Mouse (Mus musculus): ENCODE data around the gene Lrp4.

Gene Lrp4

DNA sequence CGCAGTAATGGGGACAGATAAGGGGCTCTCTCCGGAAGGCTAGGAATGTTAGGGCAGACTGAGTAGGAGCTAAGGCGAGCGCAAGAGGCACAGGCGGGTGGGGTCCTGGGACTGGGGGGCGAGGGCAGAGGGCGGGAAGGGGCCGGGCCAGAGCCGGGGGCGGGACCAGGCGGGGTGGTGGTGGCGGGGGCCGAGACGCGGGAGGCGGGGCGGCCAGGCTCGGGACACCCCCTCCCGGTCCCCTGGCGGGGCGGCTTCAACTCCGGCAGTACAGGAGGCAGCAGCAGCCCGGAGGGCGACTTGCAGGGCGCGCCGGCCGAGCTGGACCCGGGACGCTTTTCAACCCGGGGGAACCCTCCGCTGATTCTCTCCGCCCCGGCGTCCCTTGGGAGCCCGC lies at the start of gene Lrp4:
Gene Lrp4, plus strand, starts transcription at position 253 of the 397 bp plus-strand sequence.
- DNase-seq (ENCODE audit: low read depth, low spot score) = no peak

DNA sequence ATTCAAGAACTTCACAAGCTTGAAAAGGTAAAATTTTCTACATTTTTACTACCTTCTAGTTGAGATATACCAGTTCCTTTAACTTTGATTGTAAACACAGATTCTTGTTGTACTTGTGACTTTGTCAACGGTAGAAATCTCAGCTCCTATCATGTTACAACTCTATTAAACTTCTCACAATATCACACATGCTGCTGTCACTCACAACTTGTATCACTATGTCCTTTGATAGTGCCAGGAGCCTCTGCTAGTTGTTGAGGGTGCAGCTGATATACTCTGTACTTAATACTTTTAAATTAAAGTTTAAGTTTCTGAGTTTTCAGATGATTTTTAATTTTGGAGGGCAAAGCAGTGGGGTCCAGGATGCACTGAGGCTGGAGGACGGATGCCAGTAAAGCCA lies 49.3 kb upstream of the Lrp4 start:
- DNase-seq (ENCODE audit: low read depth, low spot score) = no peak

DNA sequence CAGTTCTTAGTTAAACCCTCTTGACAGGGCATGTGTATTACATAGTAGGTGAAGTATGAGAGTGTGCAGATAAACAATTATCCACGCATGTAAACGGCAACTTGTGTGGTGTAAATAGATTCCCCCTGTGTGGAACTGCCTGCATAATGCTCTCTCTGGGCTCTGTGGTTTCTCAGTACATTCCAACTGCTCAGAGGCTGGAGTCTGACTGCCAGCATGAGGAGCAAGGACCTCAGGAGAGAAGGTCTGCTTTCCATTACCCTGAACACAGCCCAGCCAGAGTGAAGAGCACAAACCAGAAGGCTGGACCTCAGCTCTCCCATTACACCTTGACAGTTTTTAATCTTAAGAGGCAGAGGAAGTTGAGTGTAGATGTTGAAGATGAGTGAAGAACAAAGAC lies 45.8 kb upstream of the Lrp4 start:
- DNase-seq (ENCODE audit: low read depth, low spot score) = no peak

DNA sequence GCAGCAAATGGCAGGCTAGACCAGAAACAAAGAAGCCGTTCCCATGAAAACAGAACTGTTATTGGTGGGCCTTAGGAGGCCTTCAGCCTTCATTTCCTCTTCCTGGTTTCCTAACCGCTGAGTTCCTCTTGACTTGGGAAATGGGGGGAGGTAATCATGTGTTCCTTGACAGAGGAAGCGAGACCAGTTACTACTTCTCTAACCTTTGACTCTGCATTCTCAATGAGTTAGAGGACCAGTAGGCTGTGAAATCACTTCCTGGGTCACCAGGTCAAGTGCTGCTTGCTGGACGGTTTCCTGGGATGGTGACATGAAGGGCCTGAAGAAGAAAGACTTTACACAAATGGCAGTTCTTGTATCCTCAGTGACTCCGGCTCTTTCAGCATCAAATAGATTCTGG lies 45.0 kb upstream of the Lrp4 start:
- no peak for DNase-seq (ENCODE audit: low read depth, low spot score)

DNA sequence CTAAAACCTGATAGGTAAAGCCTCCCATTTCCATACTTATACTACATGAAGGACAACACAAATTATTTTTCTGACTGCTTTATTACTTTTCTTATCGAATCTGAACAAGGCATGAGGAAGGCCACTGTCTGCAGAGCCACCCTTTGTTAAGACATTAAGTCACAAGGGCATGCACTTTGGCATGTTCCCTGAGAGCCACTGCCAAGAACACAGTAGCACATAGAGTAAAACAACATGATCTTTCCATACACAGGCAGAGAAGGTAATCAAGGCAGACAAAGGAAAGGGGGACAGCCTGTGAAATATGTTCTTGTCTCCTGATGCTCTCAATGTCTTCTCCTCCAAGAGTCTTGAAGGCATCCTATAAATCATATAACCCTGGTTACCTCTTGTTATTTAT lies 43.5 kb upstream of the Lrp4 start:
- no peak for DNase-seq (ENCODE audit: low read depth, low spot score)

DNA sequence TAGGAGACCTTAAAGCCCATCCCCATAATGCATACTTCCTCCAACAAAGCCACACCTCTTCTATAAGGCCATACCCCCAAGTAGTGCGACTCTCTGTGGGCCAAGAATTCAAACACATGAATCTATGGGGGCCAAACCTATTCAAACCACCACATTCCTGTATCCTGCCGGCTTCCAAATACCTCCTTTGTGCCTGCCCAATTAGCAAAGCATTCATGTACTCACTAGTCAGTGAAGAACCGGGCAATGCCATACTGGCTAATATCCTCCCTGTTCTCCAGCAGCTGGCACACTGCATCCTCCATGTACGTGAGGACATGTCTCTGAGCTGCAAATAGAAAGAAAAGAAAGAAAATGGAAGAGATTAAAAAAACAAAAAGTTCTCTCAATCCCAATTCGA lies 35.7 kb upstream of the Lrp4 start:
- no peak for DNase-seq (ENCODE audit: low read depth, low spot score)

DNA sequence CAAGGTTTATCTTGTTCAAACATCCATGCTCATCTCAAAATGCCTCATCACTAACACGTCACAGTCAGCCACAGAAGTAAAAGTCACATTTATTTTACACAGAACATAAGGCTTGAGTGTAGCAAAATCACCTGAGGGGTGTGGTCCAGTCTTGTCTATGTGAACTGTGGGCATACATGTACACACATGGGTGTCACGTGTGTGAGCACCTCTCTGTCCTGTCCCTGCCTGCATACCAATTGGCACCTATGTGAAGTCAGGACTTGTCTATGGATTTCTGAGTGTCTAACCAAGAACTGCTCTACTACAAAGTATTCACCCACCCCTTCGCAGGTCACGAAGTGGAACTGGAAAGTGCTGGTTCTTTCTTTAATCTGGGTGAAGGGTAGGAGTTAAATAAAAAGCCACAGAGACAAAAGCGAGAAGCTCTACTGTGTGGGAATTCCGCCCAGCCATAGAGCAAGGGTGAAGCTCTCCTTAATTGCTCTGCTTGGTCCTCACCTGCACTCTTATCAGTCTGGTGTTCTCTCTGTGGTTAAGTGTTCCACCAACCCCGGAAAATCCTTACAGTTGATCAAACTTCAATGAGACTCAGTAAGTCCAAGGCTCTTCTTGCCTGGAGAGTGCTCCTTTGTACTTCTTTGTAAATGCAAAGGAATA lies 33.1 kb upstream of the Lrp4 start:
- DNase-seq (ENCODE audit: low read depth, low spot score) = no peak

DNA sequence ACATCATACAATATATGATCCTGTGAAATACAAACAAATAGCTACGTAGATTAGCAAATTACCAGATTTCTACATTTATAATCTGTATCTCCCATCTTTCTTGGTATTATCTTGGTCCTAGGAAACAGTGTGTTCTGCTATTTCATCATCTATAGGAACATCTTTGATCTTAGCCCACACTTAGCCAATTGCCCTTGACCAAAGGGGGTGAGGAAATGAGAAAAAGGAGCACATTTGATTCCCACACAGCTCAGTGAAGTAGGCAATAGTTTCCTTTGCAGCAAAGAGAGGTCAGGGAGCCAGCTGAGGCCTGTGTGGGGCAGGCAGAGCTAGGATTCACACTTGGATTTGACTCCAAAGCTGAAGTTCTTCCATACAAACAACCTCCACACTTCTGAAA lies 31.0 kb upstream of the Lrp4 start:
- DNase-seq (ENCODE audit: low read depth, low spot score) = no peak

DNA sequence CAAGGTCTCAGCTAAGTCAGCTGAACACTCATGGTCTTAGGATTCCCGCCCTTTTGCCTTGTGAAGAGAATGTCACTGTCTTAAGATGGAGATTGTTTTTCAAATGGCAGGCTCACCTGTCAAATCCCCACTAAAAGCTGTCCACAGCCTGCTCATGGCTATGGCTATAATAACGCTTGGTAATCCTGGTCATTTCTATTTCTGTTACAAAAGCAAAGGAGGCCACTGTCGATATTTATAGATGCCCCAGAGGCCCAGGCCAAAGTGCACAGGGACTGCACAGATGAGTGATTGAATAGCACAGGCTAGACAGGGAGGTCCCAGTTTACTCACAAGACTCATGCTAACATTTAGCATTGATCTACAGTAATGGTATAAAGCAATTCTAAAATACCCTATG lies 28.2 kb upstream of the Lrp4 start:
- DNase-seq (ENCODE audit: low read depth, low spot score) = no peak

DNA sequence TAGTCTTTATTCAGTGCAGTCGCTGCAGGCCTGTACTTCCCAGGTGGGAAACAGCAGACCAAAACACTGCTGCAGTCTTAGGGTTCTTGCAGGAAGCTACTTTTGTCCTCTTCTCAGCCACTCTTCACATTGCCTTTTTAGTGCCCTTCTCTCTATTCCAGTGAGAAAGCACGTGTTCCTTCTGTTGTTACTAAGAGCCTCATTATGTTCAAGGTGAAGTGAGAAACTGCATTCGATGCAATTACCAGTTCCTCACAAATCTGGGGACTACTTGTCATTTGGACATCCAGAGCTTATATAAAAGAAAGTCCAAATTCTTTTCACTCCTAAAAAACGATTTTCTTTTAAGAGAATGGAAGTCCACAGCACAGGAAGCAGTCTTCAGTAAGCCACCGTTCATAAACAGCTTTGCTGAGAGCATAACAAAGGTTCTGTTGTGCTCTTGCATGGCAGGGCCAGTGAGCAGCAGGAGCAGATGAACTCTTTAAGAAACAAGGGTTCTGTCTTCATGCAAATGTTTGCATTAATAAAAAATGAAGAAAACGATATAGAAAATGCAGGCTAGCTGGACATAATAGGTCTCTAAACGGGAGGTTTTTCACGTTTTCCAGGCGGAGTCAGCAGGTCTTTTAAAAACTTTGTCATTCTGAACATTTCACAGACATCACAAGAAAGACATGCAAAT lies 27.3 kb upstream of the Lrp4 start:
- DNase-seq (ENCODE audit: low read depth, low spot score) = no peak

DNA sequence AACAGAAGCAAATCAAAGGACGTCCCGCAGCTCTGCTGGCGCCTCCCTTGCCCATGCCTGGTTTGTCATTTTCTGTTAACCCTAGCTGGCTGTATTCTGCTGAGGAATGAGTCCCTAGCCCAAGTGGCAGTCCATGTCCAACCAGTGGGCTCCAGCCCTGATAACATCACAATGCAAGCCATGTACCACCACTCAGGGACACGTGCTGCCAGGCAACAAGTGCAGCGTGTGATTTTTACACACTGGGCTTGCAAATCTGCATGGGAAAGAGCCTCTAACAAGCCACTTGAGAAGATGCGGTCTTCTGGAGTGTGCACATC lies 26.8 kb upstream of the Lrp4 start:
- DNase-seq (ENCODE audit: low read depth, low spot score) = no peak

DNA sequence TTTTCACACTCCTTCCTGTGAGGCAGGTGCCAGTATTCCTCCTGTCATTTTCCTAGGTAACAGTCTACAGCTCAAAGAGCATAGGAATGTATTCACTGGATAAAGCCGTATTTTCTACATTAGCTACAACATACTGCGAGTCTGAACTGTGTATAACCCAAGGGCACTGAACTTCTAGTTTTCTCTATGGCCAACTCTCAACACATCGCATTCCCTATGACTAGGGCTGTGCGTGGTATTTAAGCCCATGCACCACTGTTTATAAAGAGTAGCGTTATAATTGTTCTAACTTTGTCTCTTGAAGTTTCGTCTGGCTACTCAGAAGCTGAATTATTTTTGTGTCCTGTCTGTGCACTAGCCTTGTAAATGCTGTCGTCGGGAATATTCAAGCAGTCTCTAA lies 20.6 kb upstream of the Lrp4 start:
- no peak for DNase-seq (ENCODE audit: low read depth, low spot score)

DNA sequence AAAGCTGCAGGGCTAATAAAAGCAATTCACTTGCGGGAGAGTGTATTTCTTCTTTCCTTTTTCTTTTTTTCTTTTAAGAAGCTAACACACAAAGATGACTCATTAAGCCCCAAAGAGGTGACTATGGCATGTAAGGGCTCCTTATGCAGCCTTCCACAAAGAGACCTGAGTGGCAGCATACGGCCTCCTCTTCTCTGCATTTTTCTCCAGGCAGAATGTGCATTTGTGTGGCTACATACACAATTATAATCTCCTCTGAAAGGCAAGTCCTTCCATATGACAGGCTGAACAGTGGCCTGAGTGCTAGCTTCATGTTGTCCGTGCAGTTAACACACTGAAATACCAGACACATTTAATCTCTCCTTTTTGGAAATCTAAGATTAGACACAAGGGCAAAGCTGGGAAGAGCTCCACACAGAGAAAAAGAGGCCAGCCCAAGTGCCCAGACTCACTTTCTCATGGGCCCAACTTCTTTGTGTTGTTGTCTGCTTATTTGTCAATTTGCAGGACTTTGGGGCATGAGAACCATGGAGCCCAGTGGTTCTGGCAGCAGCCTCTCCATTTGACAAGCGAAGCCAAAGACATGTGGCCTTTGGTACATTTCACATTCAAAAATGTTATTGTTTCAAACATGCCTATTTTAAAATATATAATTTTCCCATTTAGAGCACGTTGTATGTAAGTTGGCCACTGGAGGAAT lies 20.0 kb upstream of the Lrp4 start:
- no peak for DNase-seq (ENCODE audit: low read depth, low spot score)

DNA sequence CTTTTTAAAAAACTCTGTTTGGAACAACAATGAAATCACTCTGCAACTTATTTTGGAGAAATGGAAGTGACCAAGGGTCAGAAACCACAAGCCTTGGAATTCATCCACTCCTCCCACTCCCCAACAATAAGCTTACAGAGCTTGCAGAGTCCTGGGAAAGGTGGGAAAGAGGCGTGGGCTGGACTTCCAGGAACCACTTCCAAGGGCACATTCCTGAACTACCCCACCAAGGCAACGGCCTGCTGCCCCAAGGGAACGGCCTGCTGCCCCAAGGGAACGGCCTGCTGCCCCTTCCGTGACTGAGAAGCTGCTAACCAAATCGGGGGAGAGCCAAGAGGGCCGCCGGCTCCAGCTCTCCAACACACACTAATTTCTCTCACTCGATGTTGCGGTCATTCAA lies 18.0 kb upstream of the Lrp4 start:
- DNase-seq (ENCODE audit: low read depth, low spot score) = no peak

DNA sequence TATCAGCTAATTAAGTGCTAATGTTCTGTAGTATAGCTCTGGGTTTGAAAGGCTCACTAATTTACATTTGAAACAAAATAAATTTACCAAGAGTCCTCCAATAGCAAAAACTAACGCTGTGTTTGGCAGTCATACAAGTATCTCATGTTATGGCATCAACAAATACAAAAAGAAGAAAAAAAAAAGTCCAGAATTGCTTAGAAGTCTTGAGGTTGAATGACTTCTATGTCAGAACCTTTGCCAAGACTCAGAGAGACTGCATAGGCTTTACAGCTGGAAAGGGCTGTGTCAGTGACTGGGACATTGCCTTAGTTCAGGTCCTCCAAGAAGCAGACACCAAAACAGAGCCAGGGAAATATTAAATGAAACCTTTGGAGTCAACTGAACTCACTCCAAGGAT lies 17.4 kb upstream of the Lrp4 start:
- DNase-seq (ENCODE audit: low read depth, low spot score) = no peak

DNA sequence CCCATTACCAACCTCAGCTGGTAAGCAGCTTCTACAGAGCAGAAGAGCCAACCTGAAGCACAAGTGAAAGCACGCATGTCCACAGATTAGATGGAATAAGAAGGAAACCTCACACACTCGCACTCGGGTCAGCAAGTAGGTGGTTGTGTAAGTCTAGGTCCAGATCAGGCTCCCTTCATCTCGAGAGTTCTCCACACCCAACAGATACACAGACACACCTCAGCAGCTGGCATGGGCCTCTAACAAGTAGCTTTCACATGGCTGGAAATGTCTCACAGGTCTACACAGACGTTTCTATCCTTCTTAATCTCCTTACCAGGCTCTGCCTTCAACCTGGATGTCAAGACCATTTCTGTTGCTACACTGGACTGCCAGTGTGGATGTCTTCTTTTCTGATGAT lies 16.6 kb upstream of the Lrp4 start:
- DNase-seq (ENCODE audit: low read depth, low spot score) = no peak

DNA sequence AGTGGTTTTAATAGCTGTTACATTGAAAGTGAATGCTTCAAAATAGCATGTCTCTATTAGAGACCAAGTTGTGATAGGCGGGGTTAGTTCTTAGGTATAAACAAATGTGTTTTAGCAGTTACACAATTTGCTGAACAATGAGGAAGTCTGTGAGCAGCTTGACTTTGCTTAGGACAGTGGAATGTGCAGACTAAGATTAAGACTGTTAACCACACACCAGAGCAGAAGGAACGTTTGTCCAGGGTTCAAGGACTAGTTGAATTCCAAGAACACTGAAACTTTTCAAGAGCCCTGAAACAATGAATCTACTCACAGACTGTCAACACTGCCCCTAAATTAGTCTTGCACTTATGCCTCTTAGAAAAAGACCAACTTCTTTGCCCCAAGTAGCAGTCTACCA lies 15.6 kb upstream of the Lrp4 start:
- no peak for DNase-seq (ENCODE audit: low read depth, low spot score)

DNA sequence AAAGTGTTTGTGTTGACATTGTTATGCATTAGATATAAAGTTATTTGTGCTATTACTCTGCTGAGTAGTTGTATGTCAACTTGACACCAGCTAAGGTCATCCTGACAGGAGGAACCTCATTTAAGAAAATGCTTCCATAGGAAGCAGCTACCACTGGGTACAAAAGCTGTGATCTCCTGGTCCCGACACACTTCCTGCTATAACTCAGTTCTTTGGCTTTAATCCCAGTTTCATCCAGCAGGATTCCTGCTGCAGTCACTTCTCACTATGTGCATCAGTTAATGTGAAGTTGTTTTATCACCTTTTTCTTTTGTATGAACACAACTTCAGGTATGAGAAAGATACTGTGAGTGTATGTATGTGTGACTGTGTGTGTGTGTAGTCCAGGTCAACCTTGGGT lies 15.1 kb upstream of the Lrp4 start:
- DNase-seq (ENCODE audit: low read depth, low spot score) = no peak

DNA sequence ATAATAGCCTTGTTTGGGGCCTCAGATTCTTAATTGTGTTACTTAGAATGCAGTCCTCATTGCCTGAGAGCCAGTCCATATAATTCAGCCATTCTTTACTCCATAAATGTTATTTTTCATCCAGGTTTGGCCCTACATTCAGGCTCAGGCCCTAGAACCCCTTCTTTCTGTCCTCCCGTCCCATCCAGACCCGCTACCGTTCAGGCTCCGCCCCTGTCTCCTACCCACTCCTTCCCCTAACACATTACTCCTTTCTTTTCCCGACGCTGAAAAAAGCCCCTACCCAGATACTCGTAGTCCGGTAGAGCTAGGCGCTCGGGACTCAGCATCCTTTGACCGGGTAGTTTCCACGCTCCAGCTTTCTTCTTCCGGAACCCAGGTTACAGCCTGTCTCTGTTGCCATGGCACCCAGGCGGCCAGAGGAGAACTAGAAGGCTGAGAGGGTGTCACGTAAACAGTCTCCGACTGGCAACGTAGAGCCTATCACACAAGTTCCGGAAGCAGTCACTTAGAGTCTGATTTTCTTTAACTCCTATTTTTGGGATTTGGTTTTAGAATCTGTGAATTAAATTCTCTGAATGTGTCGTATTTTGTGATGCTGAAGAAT lies 12.9 kb upstream of the Lrp4 start, which contains the start of gene 1110051M20Rik:
Gene 1110051M20Rik, minus strand, starts transcription at position 419 of the 607 bp plus-strand sequence.
- peak; percentile 94 for DNase-seq (ENCODE audit: low read depth, low spot score)

DNA sequence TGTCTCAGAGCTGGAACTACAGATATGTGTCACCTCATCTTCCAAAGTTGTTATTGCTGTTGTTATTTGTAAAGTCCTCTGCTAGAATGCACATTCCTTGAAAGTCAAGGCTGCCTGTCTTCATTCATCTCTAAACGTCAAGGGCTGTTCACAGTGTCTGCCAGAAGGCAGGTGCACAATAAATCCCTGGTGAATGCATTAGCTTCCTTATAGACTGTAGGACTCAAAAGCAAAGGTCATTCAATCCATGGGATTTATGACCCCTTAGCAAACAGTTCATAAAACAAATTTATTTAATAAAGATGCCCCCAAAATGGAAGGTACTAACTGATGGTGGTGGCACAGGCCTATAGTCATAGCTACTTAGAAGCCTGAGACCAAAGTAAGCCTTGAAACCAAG lies 7.6 kb upstream of the Lrp4 start:
- no peak for DNase-seq (ENCODE audit: low read depth, low spot score)

DNA sequence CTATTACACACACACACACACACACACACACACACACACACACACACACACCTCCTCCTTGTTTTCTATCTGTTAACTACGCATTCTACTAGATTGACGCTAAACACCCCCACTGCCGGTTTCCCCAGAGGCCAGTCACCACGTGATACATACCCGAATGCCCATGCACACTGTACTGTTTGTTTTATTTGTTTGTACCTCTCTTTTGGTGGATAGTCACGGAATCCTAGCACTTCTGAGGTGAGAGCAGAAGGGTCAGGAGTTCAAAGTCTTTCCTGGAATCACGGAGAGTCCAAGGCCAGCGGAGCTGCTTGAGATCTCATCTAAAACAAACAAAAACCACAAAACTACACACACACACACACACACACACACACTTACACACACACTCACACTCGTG lies 7.0 kb upstream of the Lrp4 start:
- no peak for DNase-seq (ENCODE audit: low read depth, low spot score)

DNA sequence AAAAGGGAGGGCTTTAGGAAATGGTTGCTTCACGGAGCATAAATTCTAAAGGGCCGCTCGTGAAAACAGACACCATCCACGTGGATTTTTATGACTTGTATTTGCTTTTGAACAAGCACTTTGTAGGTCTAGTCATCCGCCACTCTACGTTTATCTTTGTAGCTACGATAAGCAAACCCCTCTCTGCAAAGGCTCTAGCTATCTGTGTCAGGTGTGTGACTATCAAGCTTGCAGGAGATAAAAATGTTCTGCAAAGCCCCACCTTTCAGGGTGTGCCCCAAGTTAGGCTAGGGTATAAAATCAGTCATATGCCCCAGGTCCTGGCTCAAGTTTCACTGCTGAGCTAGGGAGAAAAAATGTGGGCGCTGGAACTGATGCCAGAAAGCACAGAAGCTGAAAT lies 4.7 kb upstream of the Lrp4 start:
- no peak for DNase-seq (ENCODE audit: low read depth, low spot score)

Data from CD4-positive, CD25-positive, alpha-beta regulatory T cell, adult 2 months (primary cell).